Mouse (Mus musculus) R1 (cell line): ENCODE data around the gene Tmcc1.

ENCODE experiments used
- DNase-seq: peaks from one replicate; pipeline ENCODE4 v3.0.0-alpha.2; 2018; ENCODE audit warnings: low read depth, low spot score

The Tmcc1 gene

DNA sequence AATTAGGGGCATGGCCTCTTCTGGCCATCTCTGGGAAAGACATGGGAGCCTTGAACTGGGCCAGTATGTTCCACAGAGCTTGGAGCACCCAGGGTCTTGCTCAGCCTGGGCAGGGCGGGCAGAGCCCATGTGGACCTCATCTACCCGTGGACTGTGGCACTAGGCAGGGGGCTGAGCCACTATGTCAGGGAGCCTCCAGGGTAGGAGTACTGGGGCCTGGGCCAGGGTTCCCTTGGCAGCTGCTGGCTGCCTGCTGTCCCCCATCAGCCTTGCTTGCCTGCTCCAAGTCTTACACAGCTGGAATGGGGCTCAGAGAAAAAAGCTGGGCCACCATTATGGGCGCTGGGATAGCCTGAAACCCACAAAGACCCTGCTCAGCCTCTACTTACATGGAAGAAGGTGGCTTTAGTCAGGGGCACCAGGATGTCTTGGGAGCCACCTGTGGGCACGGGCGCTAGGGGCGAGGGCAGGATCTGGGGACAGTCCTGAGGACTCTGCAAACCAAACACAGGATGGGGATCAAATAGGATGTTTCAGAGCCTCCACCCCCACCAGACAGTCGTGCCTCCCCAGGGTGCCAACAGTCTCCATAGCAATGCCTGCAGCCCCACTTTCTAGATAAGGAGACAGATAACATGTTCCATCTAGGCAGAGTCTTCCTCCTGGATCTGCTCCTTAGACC lies 221.1 kb downstream of the Tmcc1 start:
- no peak for DNase-seq

- no peak for DNase-seq
Measured at GRCm38 (mm10) chr6:115971273-115972060, 221.8 kb downstream of the Tmcc1 start.

DNA sequence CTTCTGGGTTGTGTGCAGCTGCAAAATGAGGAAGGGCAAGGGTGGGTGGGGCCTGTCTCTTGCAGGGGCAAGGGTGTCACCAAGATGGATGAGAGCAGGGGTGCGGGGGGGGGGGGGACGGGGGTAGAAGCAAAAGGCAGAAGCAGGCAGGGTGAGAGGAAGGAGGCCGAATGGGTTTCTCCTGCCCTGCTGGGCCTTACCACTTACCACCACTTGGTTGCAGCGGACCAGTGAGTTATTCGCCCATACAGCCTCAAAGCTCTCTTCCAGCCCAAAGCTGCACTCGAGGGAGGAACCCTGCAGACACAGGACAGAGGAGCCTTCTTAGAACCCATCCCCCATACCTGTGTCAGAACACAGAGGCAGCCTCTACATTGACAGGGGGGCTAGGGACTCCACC lies 223.3 kb downstream of the Tmcc1 start:
- no peak for DNase-seq

DNA sequence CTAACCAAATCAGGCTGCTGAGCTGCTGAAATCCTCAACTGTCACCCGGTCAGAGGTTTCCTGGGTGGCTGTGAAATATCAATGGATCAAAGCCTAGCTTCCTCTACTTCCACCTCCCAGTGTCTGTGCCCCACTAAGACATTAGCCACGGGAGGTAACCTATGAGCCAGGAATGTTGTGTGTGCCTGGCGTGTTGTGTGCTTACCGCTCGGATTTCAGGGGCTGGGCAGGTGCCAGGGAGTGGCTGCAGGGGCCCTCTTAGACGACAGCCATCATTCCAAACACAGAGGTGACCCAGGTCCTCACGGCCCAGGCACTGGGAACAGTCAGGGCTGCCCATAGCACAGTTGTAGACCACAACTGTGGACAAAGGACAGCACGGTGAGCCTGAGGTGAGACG lies 224.2 kb downstream of the Tmcc1 start:
- no peak for DNase-seq

DNA sequence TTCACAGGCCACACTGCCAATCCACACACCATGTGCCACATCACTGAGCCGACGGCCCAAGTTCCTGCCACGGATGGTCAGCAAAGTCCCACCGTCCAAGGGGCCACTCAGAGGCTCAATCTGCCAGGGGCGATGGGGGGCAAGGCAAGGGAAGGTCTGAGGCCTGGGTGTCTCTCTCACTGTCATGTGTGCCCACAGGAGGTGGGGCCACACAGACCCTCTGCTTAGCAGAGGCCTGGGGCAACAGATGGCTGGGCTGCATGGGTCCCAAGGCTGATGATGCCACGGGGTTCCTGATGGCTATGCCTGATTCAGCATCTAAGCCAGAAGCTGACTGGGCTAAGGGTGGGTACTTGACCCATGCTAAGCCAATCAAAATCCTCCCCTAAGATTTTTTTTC lies 224.6 kb downstream of the Tmcc1 start:
- DNase-seq = no peak
